Mouse (Mus musculus) neutrophil, adult 59 days (primary cell): ENCODE results near the gene B230219D22Rik. TPM values are rescaled to one million over a fixed set of nuclear protein-coding genes. Genes with fewer than 3 reads are reported as not detected.

Source experiments
- total RNA-seq, 2 experiments: library from RNA; stranded (reverse); gene quantifications; 1 replicate in 1 of 2; 2 replicates in 1 of 2; pipeline ENCODE4 v1.2.4; 2023

Gene B230219D22Rik
- total RNA-seq, result 10 to 100 TPM; 24.5 to 28.5 TPM

DNA sequence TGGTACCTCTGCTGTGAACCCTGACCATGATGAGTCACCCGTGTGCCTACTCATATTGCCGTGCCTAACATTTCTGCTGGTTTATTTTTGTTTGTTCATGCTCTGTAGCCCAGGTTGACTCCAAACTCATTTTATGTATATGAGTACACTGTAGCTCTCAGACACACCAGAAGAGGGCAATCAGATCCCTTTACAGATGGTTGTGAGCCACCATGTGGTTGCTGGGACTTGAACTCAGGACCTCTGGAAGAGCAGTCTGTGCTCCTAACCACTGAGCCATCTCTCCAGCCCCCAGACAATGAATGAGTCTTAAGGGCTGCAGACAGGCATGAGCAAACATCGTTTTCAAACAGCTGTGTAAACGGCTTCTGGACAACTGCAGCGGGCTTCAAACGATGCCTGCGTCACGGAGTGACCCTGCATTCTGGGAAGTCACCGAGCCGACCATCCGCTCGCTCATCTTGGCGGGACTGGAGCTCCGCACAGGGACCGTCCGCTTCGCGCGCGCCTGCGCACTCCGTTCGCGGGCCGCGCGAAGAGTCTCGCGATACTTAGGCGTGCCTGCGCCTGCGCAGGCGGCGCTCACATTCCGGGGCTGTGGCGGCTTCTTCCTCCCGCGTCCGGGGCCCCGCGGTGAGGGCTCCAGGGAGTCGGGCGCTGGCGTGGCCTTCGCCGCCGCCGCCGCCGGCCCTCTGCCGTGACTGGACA is at the start of gene B230219D22Rik:
Gene B230219D22Rik, plus strand, starts transcription at position 590 of the 708 bp plus-strand sequence.

DNA sequence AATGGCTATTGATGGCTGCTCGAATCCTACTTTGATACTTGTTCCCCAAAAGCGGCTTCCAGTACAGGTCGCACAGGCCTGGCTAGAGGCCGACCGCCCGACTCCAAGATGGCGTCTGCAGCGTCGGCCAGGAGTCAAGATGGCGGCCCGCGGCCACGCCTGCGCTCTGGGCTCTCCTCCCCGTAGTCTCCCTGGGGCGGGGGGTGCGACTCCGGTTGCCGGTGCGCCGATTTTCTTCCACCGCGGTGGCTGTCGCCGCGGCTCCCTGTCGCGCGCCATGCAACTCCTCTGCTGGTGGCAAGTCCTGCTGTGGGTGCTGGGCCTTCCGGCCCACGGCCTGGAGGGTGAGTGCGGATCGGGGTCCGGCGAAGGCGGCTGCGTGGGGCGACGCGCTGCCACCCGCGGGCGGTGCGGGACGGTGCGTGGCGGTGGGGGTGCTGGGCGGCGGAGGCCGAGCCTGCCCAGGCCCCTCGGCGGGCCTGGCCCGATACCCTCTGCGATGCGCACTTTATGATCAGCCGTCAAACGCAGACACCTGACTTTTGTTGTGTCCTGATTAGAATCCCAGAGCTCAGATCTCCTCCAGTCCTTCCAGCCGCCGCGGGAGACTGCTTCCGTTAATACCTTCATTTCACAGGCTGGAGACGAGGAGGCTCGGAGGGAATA is 21.7 kb downstream of the B230219D22Rik start, which contains the start of gene Txndc15:
Gene Txndc15, plus strand, starts transcription at position 150 of the 666 bp plus-strand sequence.

DNA sequence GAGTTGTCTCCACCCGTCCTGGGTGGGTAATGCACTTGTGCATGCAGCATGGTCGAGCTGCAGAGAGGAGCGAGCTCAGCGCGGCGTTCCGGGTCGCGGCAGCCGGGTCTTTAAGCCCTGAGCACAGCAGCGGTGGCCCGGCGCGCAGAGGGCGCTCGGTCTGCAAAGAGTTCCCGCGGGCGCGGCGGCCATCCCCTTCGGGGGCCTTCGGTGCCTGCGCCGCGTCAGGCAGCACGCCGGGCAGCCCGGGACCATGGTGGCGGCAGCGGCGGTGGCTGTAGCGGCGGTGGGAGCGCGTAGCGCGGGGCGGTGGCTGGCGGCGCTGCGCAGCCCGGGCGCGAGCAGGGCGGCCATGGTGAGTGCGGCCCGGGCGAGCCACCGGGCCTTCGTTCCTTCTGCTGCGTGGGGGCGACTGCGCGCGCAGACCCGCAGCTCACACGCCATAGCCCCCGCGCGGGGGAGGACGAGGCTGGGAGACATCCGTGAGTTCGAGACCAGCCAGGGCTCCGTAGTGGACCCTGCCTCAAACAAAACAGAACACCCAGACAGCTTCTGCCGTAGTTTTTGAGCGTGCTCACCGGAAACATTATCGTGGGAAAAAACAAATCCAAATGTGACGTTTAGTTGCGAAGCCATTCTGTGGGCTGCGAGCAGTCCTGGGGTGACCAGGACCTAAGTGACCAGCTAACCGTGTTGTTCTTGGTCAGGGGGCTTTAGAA is 34.4 kb downstream of the B230219D22Rik start, which contains the start of gene Pcbd2:
Gene Pcbd2, plus strand, starts transcription at position 249 of the 719 bp plus-strand sequence.

Other genes with a start within 250 kb of the B230219D22Rik start
- 100 to 1,000 TPM; 211 to 221 TPM for gene Grk6, start 248.1 kb upstream of the B230219D22Rik start, total RNA-seq
- gene Prr7, start 228.9 kb upstream of the B230219D22Rik start, total RNA-seq, result 10 to 100 TPM in 1 of 2 experiments, 1 to 10 TPM in 1; 8.3 to 10.5 TPM
- under 1 TPM; 0.20 to 0.47 TPM for gene Dbn1, start 205.0 kb upstream of the B230219D22Rik start, total RNA-seq
- gene Pdlim7, start 179.4 kb upstream of the B230219D22Rik start, total RNA-seq, result 100 to 1,000 TPM; 107 to 126 TPM
- gene Dok3, start 163.8 kb upstream of the B230219D22Rik start, total RNA-seq, result 100 to 1,000 TPM; 326 to 337 TPM
- gene Ddx41, start 156.5 kb upstream of the B230219D22Rik start, total RNA-seq, result 10 to 100 TPM; 36.1 to 39.6 TPM
- 10 to 100 TPM; 84.2 to 84.9 TPM for gene Fam193b, start 122.0 kb upstream of the B230219D22Rik start, total RNA-seq
- gene Tmed9, start 119.4 kb upstream of the B230219D22Rik start, total RNA-seq, result 10 to 100 TPM; 61.5 to 73.1 TPM
- gene B4galt7, start 93.2 kb upstream of the B230219D22Rik start, total RNA-seq, result 10 to 100 TPM in 1 of 2 experiments, 1 to 10 TPM in 1; 10.0 to 10.5 TPM
- gene Caml, start 70.1 kb upstream of the B230219D22Rik start, total RNA-seq, result 10 to 100 TPM; 11.4 to 12.8 TPM
- 10 to 100 TPM; 34.6 to 38.5 TPM for gene Ddx46, start 58.1 kb upstream of the B230219D22Rik start, total RNA-seq
- gene Txndc15, start 21.5 kb downstream of the B230219D22Rik start, total RNA-seq, result 10 to 100 TPM; 11.3 to 17.6 TPM
- 10 to 100 TPM; 36.2 to 37.8 TPM for gene Pcbd2, start 34.2 kb downstream of the B230219D22Rik start, total RNA-seq
- not detected for gene Catsper3, start 91.4 kb downstream of the B230219D22Rik start, total RNA-seq
- not detected for gene Pitx1, start 143.1 kb downstream of the B230219D22Rik start, total RNA-seq